8 mouse cellular contexts compared by ENCODE assay signal in genomic region chr10:79670071-79670888, GRCm38 (mm10). TPM values are rescaled to one million over a fixed set of nuclear protein-coding genes. Genes with fewer than 3 reads are reported as not detected.
DNase-seq lines count a peak whose midpoint lies in the region; ATAC-seq and TF ChIP-seq lines count a peak whose summit lies in the region.

No protein-coding gene starts in this region.

- no peak for TF ChIP-seq CTCF in liver, adult 2 months (IDR thresholded peaks at IDR 0.05; ENCODE audit: low read depth, low read length)

- no peaks in the 10 kb centered on the region for H3K27me3 ChIP-seq in liver, adult 2 months (ENCODE audit: control insufficient read depth, insufficient read depth, low read length)
- no peaks in the 10 kb centered on the region for H3K27me3 ChIP-seq in embryonic facial prominence, embryonic 11.5 days (ENCODE audit: control insufficient read depth, insufficient read depth, low read length)
- no peaks in the 10 kb centered on the region for H3K27me3 ChIP-seq in intestine, embryonic 15.5 days (replicated peaks)
- H3K27me3 ChIP-seq in neural tube, embryonic 12.5 days (replicated peaks): no peaks in the 10 kb centered on the region

- H3K27ac ChIP-seq in liver, adult 2 months (replicated peaks; ENCODE audit: insufficient read depth, low read depth, low read length): no peak overlapping the region
- H3K27ac ChIP-seq in embryonic facial prominence, embryonic 11.5 days (replicated peaks; ENCODE audit: low read depth, low read length): peak overlapping the region; percentile 93; the same call in 1 of the 2 replicates
- peak overlapping the region; percentile 90 for H3K27ac ChIP-seq in intestine, embryonic 15.5 days
- peak overlapping the region; percentile 92; the same call in 1 of the 2 replicates for H3K27ac ChIP-seq in neural tube, embryonic 12.5 days

- H3K9me3 ChIP-seq in embryonic facial prominence, embryonic 11.5 days (replicated peaks; ENCODE audit: control insufficient read depth, low read length): no peaks in the 10 kb centered on the region
- no peaks in the 10 kb centered on the region for H3K9me3 ChIP-seq in intestine, embryonic 15.5 days
- H3K9me3 ChIP-seq in neural tube, embryonic 12.5 days: no peaks in the 10 kb centered on the region

- ATAC-seq in embryonic facial prominence, embryonic 11.5 days (replicated peaks; ENCODE audit: insufficient number of reproducible peaks, low FRiP score, low TSS enrichment, low read depth): peak; percentile 53
- ATAC-seq in intestine, embryonic 15.5 days: peak; percentile 27
- ATAC-seq in neural tube, embryonic 12.5 days (ENCODE audit: low FRiP score, low read depth): peak; percentile 22
- ATAC-seq in activated CD4-positive, CD25-positive, alpha-beta regulatory T cell, adult 4 months: no peak

- no peaks in the 10 kb centered on the region for H3K36me3 ChIP-seq in liver, adult 2 months (ENCODE audit: control insufficient read depth, insufficient read depth, low read length)
- H3K36me3 ChIP-seq in embryonic facial prominence, embryonic 11.5 days (replicated peaks; ENCODE audit: control insufficient read depth, insufficient read depth, low read depth, low read length): no peaks in the 10 kb centered on the region; the same call in 1 of the 2 replicates
- no peaks in the 10 kb centered on the region for H3K36me3 ChIP-seq in intestine, embryonic 15.5 days
- peaks cover 5% of the 10 kb centered on the region for H3K36me3 ChIP-seq in neural tube, embryonic 12.5 days

- peaks cover 5% of the 10 kb centered on the region; the same call in 1 of the 2 replicates for H3K79me2 ChIP-seq in liver, adult 2 months (ENCODE audit: control insufficient read depth, insufficient read depth, low read length)

- no peak for TF ChIP-seq POLR2A in liver, adult 2 months (IDR thresholded peaks at IDR 0.05; ENCODE audit: extremely low read depth, insufficient read depth, low read length)

- no peak for DNase-seq in liver, adult 2 months (ENCODE audit: extremely low read depth, low read depth, low spot score)
- DNase-seq in liver: no peak
- DNase-seq in embryonic facial prominence, embryonic 11.5 days (ENCODE audit: low spot score): no peak
- no peak for DNase-seq in right cerebral cortex, adult 18-20 months
- no peak for DNase-seq in frontal cortex, postnatal 14 days (ENCODE audit: low spot score in 2 of 2)

- peak overlapping the region; percentile 74 for H3K4me2 ChIP-seq in embryonic facial prominence, embryonic 11.5 days (ENCODE audit: low read depth, low read length)
- peak overlapping the region; percentile 74 for H3K4me2 ChIP-seq in intestine, embryonic 15.5 days (replicated peaks)
- H3K4me2 ChIP-seq in neural tube, embryonic 12.5 days (replicated peaks): peak overlapping the region; percentile 93

- peak overlapping the region; percentile 84 for H3K4me3 ChIP-seq in liver, adult 2 months (ENCODE audit: insufficient read depth, low read depth, low read length)
- peak overlapping the region; percentile 97 for H3K4me3 ChIP-seq in embryonic facial prominence, embryonic 11.5 days (ENCODE audit: low read depth, low read length)
- H3K4me3 ChIP-seq in intestine, embryonic 15.5 days (replicated peaks): peak overlapping the region; percentile 87
- H3K4me3 ChIP-seq in neural tube, embryonic 12.5 days: peak overlapping the region; percentile 91

- H3K9ac ChIP-seq in liver, adult 2 months (ENCODE audit: low read depth, low read length): peak overlapping the region; percentile 83
- H3K9ac ChIP-seq in embryonic facial prominence, embryonic 11.5 days (replicated peaks; ENCODE audit: low read length): peak overlapping the region; percentile 96
- peak overlapping the region; percentile 75 for H3K9ac ChIP-seq in intestine, embryonic 15.5 days
- peak overlapping the region; percentile 86 for H3K9ac ChIP-seq in neural tube, embryonic 12.5 days

- 41% methylated on average over 15 of the region's 15 CpGs for WGBS in liver, adult 2 months
- WGBS in embryonic facial prominence, embryonic 11.5 days: 38% methylated on average over 15 of the region's 15 CpGs
- 29% methylated on average over 15 of the region's 15 CpGs for WGBS in intestine, embryonic 15.5 days
- WGBS in neural tube, embryonic 12.5 days: 26% methylated on average over 15 of the region's 15 CpGs

- H3K4me1 ChIP-seq in liver, adult 2 months (ENCODE audit: control insufficient read depth, insufficient read depth, low read length): peaks cover 7% of the 10 kb centered on the region
- H3K4me1 ChIP-seq in embryonic facial prominence, embryonic 11.5 days (ENCODE audit: control insufficient read depth, insufficient read depth, low read length): peaks cover 4% of the 10 kb centered on the region
- H3K4me1 ChIP-seq in intestine, embryonic 15.5 days (replicated peaks): peaks cover 19% of the 10 kb centered on the region
- H3K4me1 ChIP-seq in neural tube, embryonic 12.5 days: peaks cover 27% of the 10 kb centered on the region

RNA-seq across cellular contexts. Expression of gene Tpgs1, which starts 1.1 kb away (rescaled TPM):
- 18.2 and 24.4 TPM in 2 replicates for total RNA-seq in liver, adult 2 months (2014; rRNA removed)
- 48.5 and 58.9 TPM in 2 replicates for polyA plus RNA-seq in liver, adult 2 months (2012; rRNA removed)
- 65.6 and 67.3 TPM in 2 replicates for polyA plus RNA-seq in embryonic facial prominence, embryonic 11.5 days (2014; fragmentation: Nextera tagmentation; extraction: Ambion mirVana)
- polyA plus RNA-seq in intestine, embryonic 15.5 days (2015; fragmentation: Nextera tagmentation; extraction: Ambion mirVana): 62.8 and 63.0 TPM in 2 replicates
- polyA plus RNA-seq in neural tube, embryonic 12.5 days (2016; fragmentation: Nextera tagmentation; extraction: Ambion mirVana): 75.2 and 79.6 TPM in 2 replicates
- 10 to 100 TPM; 22.5 to 32.9 TPM for polyA plus RNA-seq in activated CD4-positive, CD25-positive, alpha-beta regulatory T cell, adult 4 months (2017; shearing (Covaris generic))

RNA-seq across cellular contexts. Expression of gene Madcam1, which starts 5.9 kb away (rescaled TPM):
- 0.60 TPM in 1 of 2 replicates, not detected in the other for total RNA-seq in liver, adult 2 months (2014; rRNA removed)
- not detected in 2 replicates for polyA plus RNA-seq in liver, adult 2 months (2012; rRNA removed)
- polyA plus RNA-seq in embryonic facial prominence, embryonic 11.5 days (2014; fragmentation: Nextera tagmentation; extraction: Ambion mirVana): 3.9 and 5.5 TPM in 2 replicates
- 23.6 and 28.6 TPM in 2 replicates for polyA plus RNA-seq in intestine, embryonic 15.5 days (2015; fragmentation: Nextera tagmentation; extraction: Ambion mirVana)
- 1.1 and 2.0 TPM in 2 replicates for polyA plus RNA-seq in neural tube, embryonic 12.5 days (2016; fragmentation: Nextera tagmentation; extraction: Ambion mirVana)
- polyA plus RNA-seq in activated CD4-positive, CD25-positive, alpha-beta regulatory T cell, adult 4 months (2017; shearing (Covaris generic)): under 1 TPM in 1 of 2 experiments, not detected in 1; 0.60 TPM

RNA-seq across cellular contexts. Expression of gene Cdc34, which starts 11.7 kb away (rescaled TPM):
- total RNA-seq in liver, adult 2 months (2014; rRNA removed): 82.1 and 91.1 TPM in 2 replicates
- polyA plus RNA-seq in liver, adult 2 months (2012; rRNA removed): 215 and 222 TPM in 2 replicates
- polyA plus RNA-seq in embryonic facial prominence, embryonic 11.5 days (2014; fragmentation: Nextera tagmentation; extraction: Ambion mirVana): 150 and 157 TPM in 2 replicates
- polyA plus RNA-seq in intestine, embryonic 15.5 days (2015; fragmentation: Nextera tagmentation; extraction: Ambion mirVana): 137 and 144 TPM in 2 replicates
- polyA plus RNA-seq in neural tube, embryonic 12.5 days (2016; fragmentation: Nextera tagmentation; extraction: Ambion mirVana): 136 and 141 TPM in 2 replicates
- polyA plus RNA-seq in activated CD4-positive, CD25-positive, alpha-beta regulatory T cell, adult 4 months (2017; shearing (Covaris generic)): 10 to 100 TPM; 17.4 to 27.5 TPM

RNA-seq across cellular contexts. Expression of gene Gzmm, which starts 18.5 kb away (rescaled TPM):
- total RNA-seq in liver, adult 2 months (2014; rRNA removed): 0.09 and 0.34 TPM in 2 replicates
- polyA plus RNA-seq in liver, adult 2 months (2012; rRNA removed): 0.09 and 0.37 TPM in 2 replicates
- polyA plus RNA-seq in embryonic facial prominence, embryonic 11.5 days (2014; fragmentation: Nextera tagmentation; extraction: Ambion mirVana): 0.77 TPM in 1 of 2 replicates, not detected in the other
- polyA plus RNA-seq in intestine, embryonic 15.5 days (2015; fragmentation: Nextera tagmentation; extraction: Ambion mirVana): 0.52 and 0.76 TPM in 2 replicates
- 0.65 and 1.4 TPM in 2 replicates for polyA plus RNA-seq in neural tube, embryonic 12.5 days (2016; fragmentation: Nextera tagmentation; extraction: Ambion mirVana)
- polyA plus RNA-seq in activated CD4-positive, CD25-positive, alpha-beta regulatory T cell, adult 4 months (2017; shearing (Covaris generic)): under 1 TPM; 0.52 to 0.62 TPM

RNA-seq across cellular contexts. Expression of gene Odf3l2, which starts 24.7 kb away (rescaled TPM):
- not detected in 2 replicates for total RNA-seq in liver, adult 2 months (2014; rRNA removed)
- not detected in 2 replicates for polyA plus RNA-seq in liver, adult 2 months (2012; rRNA removed)
- polyA plus RNA-seq in embryonic facial prominence, embryonic 11.5 days (2014; fragmentation: Nextera tagmentation; extraction: Ambion mirVana): not detected in 2 replicates
- not detected in 2 replicates for polyA plus RNA-seq in intestine, embryonic 15.5 days (2015; fragmentation: Nextera tagmentation; extraction: Ambion mirVana)
- not detected in 2 replicates for polyA plus RNA-seq in neural tube, embryonic 12.5 days (2016; fragmentation: Nextera tagmentation; extraction: Ambion mirVana)
- not detected for polyA plus RNA-seq in activated CD4-positive, CD25-positive, alpha-beta regulatory T cell, adult 4 months (2017; shearing (Covaris generic))
